Mouse (Mus musculus) embryonic facial prominence, embryonic 14.5 days (tissue): Measurements from ENCODE around the gene Donson. TPM values are rescaled to one million over a fixed set of nuclear protein-coding genes. Genes with fewer than 3 reads are reported as not detected.

Experiments
- ATAC-seq: fragments of 200-750 bp; cut with Nextera tagmentation; 2 replicates; pipeline ENCODE4 v1.8.0; 2017; ENCODE audit warnings: low read depth, moderate number of reproducible peaks, moderate TSS enrichment
- DNase-seq: peaks from one replicate; pipeline ENCODE4 v3.0.0-alpha.2; 2015; ENCODE audit warnings: low spot score
- H3K27ac ChIP-seq: fragments of 300-500 bp; sonication (generic); replicated peaks from 2 replicates; pipeline ENCODE4 v1.5.1; 2014; ENCODE audit warnings: low read depth, mild to moderate bottlenecking, low read length, moderate library complexity
- H3K27me3 ChIP-seq: fragments of 300-500 bp; sonication (generic); replicated peaks from 2 replicates; pipeline ENCODE4 v1.6.1; 2014; ENCODE audit warnings: low read length; ENCODE audit not compliant: control insufficient read depth, insufficient read depth
- H3K36me3 ChIP-seq: fragments of 300-500 bp; sonication (generic); 2 replicates; pipeline ENCODE4 v1.6.1; 2014; ENCODE audit warnings: low read length, mixed read lengths; ENCODE audit not compliant: control insufficient read depth, insufficient read depth
- H3K4me1 ChIP-seq: fragments of 300-500 bp; sonication (generic); 2 replicates; pipeline ENCODE4 v1.6.1; 2014; ENCODE audit warnings: antibody characterized with exemption, low read length; ENCODE audit not compliant: control insufficient read depth, insufficient read depth
- H3K4me2 ChIP-seq: fragments of 300-500 bp; sonication (generic); 2 replicates; pipeline ENCODE4 v1.6.1; 2014; ENCODE audit warnings: low read depth, mild to moderate bottlenecking, low read length, moderate library complexity, mixed read lengths
- H3K4me3 ChIP-seq: fragments of 300-500 bp; sonication (generic); 2 replicates; pipeline ENCODE4 v1.5.1; 2014; ENCODE audit warnings: low read depth, mild to moderate bottlenecking, low read length
- H3K9ac ChIP-seq: fragments of 300-500 bp; sonication (generic); 2 replicates; pipeline ENCODE4 v1.6.1; 2014; ENCODE audit warnings: low read depth, mild to moderate bottlenecking, low read length, moderate library complexity, mixed read lengths
- H3K9me3 ChIP-seq: fragments of 300-500 bp; sonication (generic); 2 replicates; pipeline ENCODE4 v1.6.1; 2016; ENCODE audit warnings: low read length; ENCODE audit not compliant: control insufficient read depth
- WGBS: fragments of 180-500 bp; shearing (Covaris S2); extraction: QIAGEN DNeasy Blood & Tissue Kit; methylation state at CpG from one replicate; pipeline ENCODE4 v1.1.7; 2014; 5-methylcytosine and 5-hydroxymethylcytosine counted together
- polyA plus RNA-seq: library from polyadenylated mRNA; unstranded; fragments of >200 nt; fragmentation: Nextera tagmentation; extraction: Ambion mirVana; gene quantifications from 2 replicates; pipeline ENCODE4 v1.2.1, GENCODE M21; 2014

Donson gene
- polyA plus RNA-seq, 1 experiment from 2014 or later: 17.8 TPM

DNA sequence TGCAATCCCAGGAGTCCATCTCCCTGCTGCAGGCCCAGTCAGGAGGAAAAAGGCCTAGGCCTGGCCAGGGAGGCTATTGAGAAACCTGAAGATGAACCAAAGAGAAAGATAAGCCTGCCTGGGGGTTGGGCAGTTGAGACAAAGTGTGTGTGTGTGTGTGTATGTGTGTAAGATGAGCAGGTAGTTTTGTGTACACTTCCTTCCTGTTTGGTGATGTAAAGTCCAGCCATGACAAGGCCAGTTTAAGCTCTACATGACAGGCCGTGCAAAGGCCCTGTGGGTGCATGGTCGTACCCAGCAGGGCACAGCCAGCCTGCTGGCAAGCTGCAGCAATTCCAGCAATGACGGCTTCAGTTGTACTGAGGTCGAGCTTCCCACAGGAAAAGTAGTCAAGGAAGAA lies 58.8 kb downstream of the Donson start:
- WGBS: 93% methylated on average over 4 of the region's 4 CpGs
- no peaks in the 10 kb centered on the region for H3K27me3 ChIP-seq
- peaks cover 92% of the 10 kb centered on the region for H3K36me3 ChIP-seq
- no peak for DNase-seq
- no peaks in the 10 kb centered on the region for H3K4me1 ChIP-seq
- no peak overlapping the region for H3K27ac ChIP-seq
- H3K9ac ChIP-seq: no peak overlapping the region
- no peak overlapping the region for H3K4me2 ChIP-seq
- no peaks in the 10 kb centered on the region for H3K9me3 ChIP-seq
- H3K4me3 ChIP-seq: no peak overlapping the region
- no peak for ATAC-seq

DNA sequence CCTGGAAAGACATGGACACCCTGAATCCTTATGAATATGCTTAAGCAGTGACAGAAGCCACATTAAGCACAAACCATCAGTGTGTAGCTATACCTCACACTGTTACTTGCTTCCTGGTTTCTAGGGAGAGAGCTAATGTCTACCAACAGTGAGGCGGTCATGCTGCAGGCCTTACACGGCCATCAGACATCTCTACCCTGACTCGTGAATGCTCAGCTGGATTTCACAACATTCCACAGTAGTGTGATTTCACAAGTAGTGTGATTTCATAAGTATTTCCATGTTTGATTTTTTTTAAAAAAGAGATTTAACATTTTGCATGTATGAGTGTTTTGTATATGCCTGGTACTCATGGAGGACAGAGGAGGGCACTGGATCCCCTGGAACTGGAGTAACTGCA lies 59.9 kb downstream of the Donson start:
- H3K9me3 ChIP-seq: no peaks in the 10 kb centered on the region
- DNase-seq (no peak), ATAC-seq (no peak)
- H3K4me1 ChIP-seq: no peaks in the 10 kb centered on the region
- H3K9ac ChIP-seq: no peak overlapping the region
- H3K36me3 ChIP-seq: peaks cover 95% of the 10 kb centered on the region
- H3K4me3 ChIP-seq: no peak overlapping the region
- no peak overlapping the region for H3K4me2 ChIP-seq
- no peak overlapping the region for H3K27ac ChIP-seq
- 95% methylated on average over 3 of the region's 3 CpGs for WGBS
- H3K27me3 ChIP-seq: no peaks in the 10 kb centered on the region

DNA sequence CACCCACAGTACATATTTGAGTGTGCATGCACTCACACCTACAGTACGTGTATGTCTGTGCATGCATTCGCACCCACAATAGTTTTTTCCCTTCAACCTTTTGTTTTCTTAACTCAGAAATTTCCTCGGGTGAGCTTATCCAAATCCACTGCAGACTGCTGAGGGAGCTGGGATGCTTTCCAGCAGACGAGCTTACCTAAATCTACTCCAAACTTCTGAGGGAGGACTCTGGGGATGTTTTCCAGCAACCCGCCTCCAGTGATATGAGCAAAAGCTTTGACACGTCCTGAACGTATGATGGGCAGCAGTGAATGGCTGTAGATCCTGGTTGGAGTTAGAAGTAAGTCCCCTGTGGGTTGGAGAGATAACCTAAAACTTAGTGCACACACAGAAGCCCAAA lies 60.7 kb downstream of the Donson start:
- H3K4me3 ChIP-seq: no peak overlapping the region
- no peak overlapping the region for H3K27ac ChIP-seq
- H3K9me3 ChIP-seq: no peaks in the 10 kb centered on the region
- 87% methylated on average over 7 of the region's 7 CpGs for WGBS
- H3K4me1 ChIP-seq: no peaks in the 10 kb centered on the region
- H3K27me3 ChIP-seq: no peaks in the 10 kb centered on the region
- no peak overlapping the region for H3K9ac ChIP-seq
- H3K4me2 ChIP-seq: no peak overlapping the region
- no peak for DNase-seq
- peaks cover 95% of the 10 kb centered on the region for H3K36me3 ChIP-seq
- no peak for ATAC-seq

Other genes starting within 250 kb of the Donson start
- gene Ifnar1, start 203.5 kb downstream of the Donson start, polyA plus RNA-seq: 47.3 and 53.7 TPM in 2 replicates
- 51.0 and 55.9 TPM in 2 replicates for gene Ifngr2, start 141.7 kb downstream of the Donson start, polyA plus RNA-seq
- 39.5 and 41.7 TPM in 2 replicates for gene Tmem50b, start 91.0 kb downstream of the Donson start, polyA plus RNA-seq
- gene Dnajc28, start 69.7 kb downstream of the Donson start, polyA plus RNA-seq: 2.4 and 4.5 TPM in 2 replicates
- gene Gart, start 41.8 kb downstream of the Donson start, polyA plus RNA-seq: 84.5 and 96.3 TPM in 2 replicates
- gene Son, start 41.3 kb downstream of the Donson start, polyA plus RNA-seq: 145 and 157 TPM in 2 replicates
- 61.6 and 61.8 TPM in 2 replicates for gene Cryzl1, start 40.2 kb upstream of the Donson start, polyA plus RNA-seq
- gene Itsn1, start 40.5 kb upstream of the Donson start, polyA plus RNA-seq: 28.1 and 30.1 TPM in 2 replicates